Mouse (Mus musculus) G1E-ER4 (cell line): ENCODE measurements around the gene Tmem131l. TPM values are rescaled to one million over a fixed set of nuclear protein-coding genes. Genes with fewer than 3 reads are reported as not detected.

Experiments
- GATA1 ChIP-seq: IDR thresholded peaks from one replicate; pipeline ENCODE4 v1.8.0; 2012; ENCODE audit warnings: low read length, inconsistent platforms
- polyA plus RNA-seq: library from polyadenylated mRNA; stranded (reverse); fragments of >175 nt; gene quantifications from 2 replicates; pipeline ENCODE4 v1.2.3, GENCODE M21; 2012

Tmem131l gene
- polyA plus RNA-seq = 34.2 and 39.4 TPM in 2 replicates

DNA sequence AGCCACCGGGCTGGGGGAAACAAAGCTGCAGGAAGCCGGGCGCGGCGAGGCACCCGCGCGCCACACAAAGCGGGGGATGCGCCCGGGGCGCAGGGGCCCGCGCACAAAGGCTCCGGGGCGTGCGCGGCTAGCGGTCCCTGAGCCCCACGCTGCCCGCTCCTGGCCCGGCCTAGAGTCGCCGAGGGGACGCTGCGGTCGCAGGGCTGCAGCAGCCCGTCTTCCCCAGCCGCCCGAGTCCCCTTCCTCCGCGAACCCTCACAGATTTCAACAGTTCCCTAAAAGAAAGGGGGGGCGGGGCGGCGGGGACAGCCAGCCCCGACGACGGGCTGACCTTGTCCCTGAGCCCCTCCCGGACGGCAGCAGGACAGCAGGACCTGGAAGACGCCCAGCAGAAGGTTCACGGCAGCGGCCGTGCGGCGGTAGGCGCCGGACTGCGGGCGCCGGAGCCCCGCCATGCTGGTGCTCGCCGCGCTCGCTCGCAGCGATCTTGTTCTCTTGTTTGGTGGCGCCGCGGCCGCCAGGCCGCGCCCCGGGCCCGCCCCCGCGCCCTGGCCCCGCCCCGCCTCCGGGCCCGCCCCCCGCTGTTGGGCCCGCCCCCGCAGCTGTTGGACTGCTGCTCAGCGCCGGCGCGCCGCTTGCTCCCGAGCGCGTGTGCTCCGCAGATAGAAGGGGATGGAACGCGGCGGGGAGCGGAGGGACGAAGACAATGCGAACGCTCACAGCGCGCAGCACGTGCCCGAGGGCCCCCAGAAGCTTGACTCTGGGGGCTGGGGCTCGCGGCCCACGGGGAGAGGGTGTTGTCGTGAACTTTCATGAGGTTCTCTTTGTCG lies at the start of gene Tmem131l:
Gene Tmem131l (minus strand): TSS at position 530 of the 830 bp plus-strand sequence.
- TF ChIP-seq GATA1 = no peak

DNA sequence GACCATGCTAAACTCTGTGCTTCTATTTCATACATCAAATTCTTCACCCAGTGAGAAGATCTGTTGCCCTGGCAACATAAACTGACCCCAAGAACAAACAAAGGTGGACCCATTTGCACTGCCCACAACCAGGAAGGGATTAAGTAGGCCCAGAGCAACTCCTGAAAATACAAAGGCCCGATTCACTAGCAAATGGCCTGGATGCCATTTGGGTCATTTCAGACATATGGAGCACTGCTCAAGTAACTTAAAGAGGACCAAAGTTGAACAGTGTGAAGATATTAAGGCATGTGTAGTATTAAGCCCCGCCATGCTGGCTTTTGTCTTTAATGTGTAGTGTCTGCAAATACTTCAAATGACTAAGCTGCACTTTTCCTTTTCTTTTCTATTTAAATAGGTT lies 46.9 kb upstream of the Tmem131l start:
- no peak for TF ChIP-seq GATA1

DNA sequence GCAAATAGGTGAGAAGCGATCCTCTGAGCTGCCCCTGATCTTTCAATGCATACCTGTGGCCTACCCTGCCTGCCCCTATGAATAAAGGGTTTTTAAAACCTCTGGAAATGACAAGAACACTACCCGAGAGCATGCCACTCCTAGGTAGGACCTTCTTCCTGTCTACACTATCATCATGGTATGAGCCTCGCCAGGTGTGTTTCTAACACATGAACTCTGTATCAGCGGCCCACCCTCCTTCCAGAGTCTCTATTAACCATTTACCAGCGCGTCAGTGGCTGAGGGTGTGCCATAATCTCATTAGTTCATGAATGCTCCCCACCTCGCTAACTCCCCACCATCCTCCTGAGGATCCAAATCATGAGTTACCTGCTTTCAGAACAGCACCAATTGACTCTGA lies 46.4 kb upstream of the Tmem131l start:
- no peak for TF ChIP-seq GATA1

DNA sequence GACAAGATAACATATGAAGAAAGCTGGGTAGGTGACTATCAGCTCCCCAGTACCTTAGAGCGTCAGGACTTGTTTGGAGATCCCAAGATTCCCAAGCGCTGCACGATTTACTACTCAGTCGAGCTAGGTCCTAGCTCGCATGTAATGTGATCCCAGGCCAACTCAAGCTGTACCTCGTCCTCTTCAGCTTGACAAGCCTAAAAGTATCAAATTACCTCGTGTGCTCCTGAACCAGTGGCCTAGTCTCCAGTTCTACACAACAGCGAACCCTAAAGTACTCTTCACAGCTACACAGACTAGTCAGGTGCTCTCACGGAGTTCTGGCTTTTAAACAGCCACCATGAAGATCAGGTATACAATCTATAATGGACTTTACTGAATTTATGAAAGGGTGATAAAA lies 45.5 kb upstream of the Tmem131l start:
- TF ChIP-seq GATA1 = no peak

DNA sequence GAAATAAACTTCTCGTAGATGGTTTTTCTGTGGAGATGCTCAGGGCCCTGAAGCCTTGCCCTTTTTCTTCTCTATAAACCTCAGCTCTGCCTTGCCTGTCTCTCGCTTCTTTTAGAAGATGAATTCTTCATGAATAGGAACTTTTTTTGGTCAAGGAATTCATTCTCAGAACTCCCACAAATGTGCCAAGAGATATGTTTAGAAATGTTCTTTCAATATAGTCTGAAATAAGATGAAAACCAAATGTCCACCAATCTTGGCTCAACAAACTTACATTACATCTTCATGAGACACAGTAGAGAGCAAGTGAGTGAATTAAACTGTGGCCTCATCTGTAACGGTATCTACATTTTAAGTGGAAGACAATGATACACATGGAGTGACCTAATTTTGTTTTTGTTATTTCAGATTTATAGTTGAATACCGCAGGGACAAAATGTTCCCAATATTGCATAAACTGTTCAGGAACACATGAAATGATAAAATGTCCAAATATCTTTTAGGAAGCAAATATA lies 41.3 kb upstream of the Tmem131l start:
- TF ChIP-seq GATA1 = no peak

DNA sequence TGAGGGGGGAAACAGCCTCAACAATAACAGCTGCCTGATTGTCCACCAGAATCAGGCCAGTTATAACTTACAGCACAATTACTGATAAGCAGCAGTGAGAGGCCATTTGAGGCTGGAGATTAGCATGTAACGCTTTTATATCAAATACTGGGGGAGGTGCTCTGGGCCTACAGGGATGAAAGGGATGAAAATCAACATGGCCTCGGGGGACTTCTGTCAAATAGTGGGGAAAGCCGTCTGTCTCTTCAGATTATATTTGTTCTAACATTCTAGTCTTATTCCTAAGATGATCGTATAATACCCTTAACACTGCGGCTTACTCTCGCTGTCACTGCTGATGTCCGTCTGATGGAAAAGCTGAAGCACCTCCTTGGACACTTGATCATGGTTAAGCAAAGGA lies 40.1 kb upstream of the Tmem131l start:
- no peak for TF ChIP-seq GATA1

DNA sequence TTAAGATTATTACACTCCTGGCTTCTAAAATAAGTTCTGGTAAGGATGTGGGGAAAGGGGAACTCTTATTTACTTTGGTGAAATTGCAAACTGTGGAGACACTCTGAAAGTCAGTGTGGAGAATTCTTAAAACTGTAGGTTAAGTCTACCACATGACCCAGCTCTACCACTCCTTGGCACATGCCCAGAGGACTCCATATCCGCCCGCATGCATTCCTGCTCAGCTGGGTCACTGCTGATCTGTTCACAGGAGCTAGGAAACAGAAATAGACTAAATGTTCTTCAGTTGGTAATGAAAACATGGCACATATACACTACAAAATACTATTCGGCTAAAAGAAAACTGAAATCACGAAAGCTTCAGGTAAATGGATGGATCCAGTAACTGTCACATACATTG lies 37.5 kb upstream of the Tmem131l start:
- no peak for TF ChIP-seq GATA1

DNA sequence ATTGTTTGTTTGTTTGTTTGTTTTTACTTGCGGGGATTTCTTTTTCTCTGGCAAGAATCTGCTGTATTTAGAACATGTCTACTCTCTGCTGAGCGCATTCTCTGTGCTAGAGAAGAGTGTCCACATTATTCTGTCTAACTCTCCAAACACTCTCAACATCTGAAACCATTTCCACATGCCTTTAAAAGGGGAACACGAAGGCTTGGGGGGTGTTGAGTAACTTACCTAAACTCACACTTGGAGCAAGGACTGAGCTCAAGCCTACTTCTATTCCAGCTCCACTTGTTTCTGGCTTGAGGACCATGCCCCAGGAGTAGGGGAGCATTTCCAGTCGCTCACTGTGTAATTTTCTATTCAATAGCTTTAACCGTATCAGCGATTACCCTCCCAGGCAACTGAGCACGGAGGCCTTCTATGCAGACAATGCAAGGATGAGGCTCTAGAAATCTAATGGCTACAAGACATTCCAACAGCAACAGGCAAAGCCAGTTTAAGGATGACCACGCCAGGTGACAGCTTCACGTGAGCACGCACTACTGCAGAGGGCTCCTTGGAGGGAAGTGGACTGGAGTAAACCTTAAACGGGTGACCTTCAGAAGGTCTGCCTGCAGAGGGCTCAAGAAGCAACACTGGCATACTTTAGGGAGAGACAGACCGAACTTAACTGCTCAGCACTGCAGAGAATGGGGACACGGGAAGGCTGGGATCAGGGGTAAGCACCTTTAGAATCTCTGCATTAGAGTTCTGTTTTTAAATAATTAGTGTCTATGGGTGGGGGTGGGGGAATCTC lies 36.8 kb upstream of the Tmem131l start:
- TF ChIP-seq GATA1 = no peak

DNA sequence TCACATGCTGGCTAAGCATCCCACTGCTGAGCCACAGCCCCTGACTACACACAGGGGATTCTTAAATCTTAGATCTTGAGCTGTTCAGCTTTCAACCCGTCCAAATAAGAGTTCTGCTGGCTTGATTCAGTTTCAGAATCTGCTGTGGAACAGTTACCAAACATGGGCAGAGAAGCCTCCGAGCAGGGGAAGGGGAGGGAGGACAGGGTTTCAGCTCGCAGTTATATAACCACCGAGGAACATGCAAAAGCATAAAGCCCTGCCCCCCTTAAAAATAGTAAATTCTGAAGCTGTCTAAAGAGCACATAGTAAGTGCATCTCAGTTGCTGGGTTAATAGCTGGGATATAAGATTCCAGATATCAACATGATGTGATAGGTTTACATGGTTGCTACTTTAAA lies 35.5 kb upstream of the Tmem131l start:
- TF ChIP-seq GATA1 = no peak

DNA sequence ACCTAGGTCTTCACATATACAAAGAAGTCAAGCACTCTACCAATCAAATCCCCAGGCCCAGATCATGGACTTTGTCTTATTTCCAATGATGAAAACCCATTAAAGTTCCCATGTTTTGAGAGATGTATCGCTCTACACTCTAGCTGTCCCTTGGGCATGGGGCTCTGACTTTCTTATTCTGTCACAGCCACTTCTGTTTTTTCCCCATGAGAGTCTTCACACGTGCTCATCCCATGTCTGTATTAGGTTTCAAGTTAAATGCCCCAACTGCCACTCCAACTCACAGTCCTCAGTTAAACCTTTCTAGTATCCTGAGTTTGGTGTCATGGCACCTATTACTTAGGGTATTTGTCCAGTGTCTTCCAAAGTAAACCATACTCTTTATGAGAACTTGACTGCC lies 34.8 kb upstream of the Tmem131l start:
- no peak for TF ChIP-seq GATA1

DNA sequence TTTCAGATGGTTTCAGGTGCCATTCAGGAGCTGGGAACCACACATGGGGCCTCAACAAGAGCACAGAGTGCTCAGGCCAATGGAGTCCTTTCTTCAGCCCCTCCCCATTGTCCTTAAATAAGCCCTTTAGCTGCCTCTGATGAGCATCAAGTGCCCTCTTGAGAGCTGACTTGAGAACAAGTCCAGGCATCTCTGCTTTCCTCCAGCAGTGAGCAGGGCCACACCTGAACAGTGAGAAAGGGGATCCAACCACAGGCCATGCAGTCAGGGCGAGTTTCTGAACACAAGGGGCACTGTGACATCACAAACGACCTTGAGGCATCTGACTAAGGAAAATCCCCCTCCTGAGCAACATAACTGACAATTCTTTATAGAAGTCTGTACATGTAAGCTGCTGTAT lies 31.7 kb upstream of the Tmem131l start:
- no peak for TF ChIP-seq GATA1

DNA sequence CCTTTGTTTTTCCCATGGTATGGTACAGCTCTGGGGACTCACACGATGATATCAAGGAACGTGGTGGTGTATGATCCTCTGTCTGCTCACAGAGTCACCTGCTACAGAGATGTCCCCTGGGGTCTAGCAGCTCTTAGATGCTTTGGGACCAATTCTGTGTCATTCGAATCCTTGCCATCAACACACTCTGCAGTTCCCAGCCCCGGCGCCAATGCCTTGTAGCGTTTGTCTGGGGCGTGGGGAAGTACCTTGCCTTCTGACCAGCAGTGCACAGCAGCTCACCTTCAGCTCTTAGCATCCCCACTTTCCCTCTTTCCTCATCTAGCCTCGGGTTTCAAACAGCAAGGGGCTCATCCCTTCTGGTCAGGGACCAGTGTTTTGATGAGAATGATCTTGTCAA lies 30.8 kb upstream of the Tmem131l start:
- no peak for TF ChIP-seq GATA1

DNA sequence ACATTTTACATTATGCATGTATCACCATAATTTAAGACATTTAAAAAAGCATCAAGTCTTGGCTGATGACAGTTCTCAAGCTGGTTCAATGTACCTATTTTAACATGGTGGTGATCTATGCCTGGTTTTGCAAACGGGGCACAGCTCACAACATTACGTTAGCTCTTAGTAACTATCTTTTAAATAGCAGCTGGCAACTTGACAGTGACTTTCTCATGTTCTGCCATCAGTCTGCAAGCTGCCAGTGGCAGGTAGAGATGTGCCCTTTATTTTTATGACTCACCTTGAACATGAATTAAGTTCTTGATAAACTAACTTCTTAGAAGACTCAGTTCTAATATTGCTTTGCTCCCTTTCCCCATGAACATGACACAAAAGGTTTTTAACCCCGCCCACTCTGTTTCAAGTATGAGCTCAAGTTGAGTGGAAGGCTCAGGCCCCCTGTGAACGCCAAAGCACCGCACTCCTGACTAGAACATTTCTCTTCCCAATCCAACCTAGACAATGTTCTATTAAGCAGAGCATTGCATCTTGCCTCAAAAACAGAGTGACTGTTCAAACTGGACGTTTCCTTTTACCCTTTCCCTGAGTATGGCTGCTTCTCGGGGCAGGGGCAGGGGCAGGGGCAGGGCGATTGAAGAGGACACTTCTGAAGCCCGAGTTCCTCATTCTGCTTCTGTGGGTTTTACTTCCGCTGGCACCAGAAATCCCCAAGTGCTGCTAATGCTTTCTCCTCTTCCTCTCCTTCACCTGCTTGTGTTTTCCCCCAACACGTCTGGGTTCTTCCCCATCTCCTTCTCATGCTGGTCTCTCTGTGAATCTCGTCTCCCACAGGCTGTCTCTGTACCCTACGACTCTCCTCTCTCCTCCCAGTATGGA lies 29.1 kb upstream of the Tmem131l start:
- no peak for TF ChIP-seq GATA1

DNA sequence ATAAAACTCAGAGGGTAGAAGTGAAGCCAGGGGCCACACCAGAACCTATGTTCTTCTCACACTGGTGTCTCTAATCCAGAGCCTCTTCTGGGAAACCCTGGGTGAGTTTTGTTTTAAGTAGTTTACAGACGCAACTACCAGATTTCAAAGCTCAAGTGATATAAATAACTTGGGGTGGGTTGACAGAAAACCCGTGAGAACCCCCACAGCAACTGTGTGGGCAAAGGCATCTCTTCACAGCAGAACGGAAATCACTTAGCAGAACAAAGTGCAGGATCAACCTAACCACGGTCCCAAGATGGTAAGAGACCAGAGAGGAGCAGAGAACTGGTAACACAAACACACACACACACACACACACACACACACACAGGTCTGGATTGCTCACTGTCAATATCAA lies 25.9 kb upstream of the Tmem131l start:
- TF ChIP-seq GATA1 = no peak

DNA sequence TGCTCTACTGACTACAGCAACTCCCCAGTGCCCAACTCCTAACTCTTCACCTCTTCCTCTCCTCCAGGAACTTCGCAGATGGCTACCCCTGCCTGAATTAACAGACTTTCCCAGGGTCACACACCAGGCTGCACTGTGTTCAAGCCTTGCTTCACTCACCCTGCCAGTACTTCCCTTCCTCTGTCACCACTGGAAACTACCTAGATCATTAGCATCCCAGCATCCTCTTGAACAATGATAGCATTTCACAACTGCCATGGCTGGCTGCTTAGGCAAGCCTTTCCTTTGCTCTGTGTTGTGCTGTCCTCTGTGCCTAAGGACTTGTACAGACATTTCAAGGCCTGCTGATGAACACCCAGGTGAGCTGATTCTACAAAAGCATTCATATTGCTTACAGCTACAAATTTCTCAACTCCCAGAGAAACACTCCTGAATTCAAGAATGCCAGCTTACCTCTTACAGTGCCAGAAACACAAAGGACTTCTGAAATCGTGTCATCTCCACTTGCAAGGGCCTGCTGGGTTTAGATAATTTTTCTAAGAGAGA lies 23.5 kb upstream of the Tmem131l start:
- TF ChIP-seq GATA1 = no peak
